ENCODE assay signal across 17 mouse cellular contexts in genomic region chr19:5953201-5953770, GRCm38 (mm10). TPM values are rescaled to one million over a fixed set of nuclear protein-coding genes. Genes with fewer than 3 reads are reported as not detected.
DNase-seq lines count a peak whose midpoint lies in the region; ATAC-seq and TF ChIP-seq lines count a peak whose summit lies in the region.
"Had no signal": no experiment of that assay in that cellular context is flagged by ENCODE, and none has a peak within 500 bp of the region (broad histone marks: within the 10 kb centered on the region; RNA-seq: fewer than 3 reads in every experiment).

No protein-coding gene starts in this region.

- no peaks in the 10 kb centered on the region for H3K9me3 ChIP-seq in heart, embryonic 10.5 days
- no peaks in the 10 kb centered on the region for H3K9me3 ChIP-seq in lung, embryonic 14.5 days (ENCODE audit: low read depth, low read length)
- no peaks in the 10 kb centered on the region for H3K9me3 ChIP-seq in heart, postnatal 0 days (replicated peaks; ENCODE audit: control insufficient read depth, low read length)
- H3K9me3 ChIP-seq in stomach, postnatal 0 days (ENCODE audit: control insufficient read depth, low read length) = no peaks in the 10 kb centered on the region
- H3K9me3 ChIP-seq: forebrain, embryonic 12.5 days; hindbrain, embryonic 15.5 days; midbrain, embryonic 10.5 days had no signal

- no peak overlapping the region for H3K4me2 ChIP-seq in lung, embryonic 14.5 days
- no peak overlapping the region for H3K4me2 ChIP-seq in heart, postnatal 0 days (ENCODE audit: low read depth, low read length)
- no peak overlapping the region for H3K4me2 ChIP-seq in stomach, postnatal 0 days (replicated peaks; ENCODE audit: low read depth)
- H3K4me2 ChIP-seq: forebrain, embryonic 12.5 days; hindbrain, embryonic 15.5 days had no signal

- ATAC-seq in lung, embryonic 14.5 days (ENCODE audit: insufficient read depth) = no peak
- no peak for ATAC-seq in heart, postnatal 0 days (ENCODE audit: insufficient read depth, low read depth)
- no peak for ATAC-seq in stomach, postnatal 0 days (ENCODE audit: low FRiP score, low TSS enrichment)

- WGBS in heart, embryonic 10.5 days = 74% methylated on average over 19 of the region's 19 CpGs
- WGBS in lung, embryonic 14.5 days = 94% methylated on average over 19 of the region's 19 CpGs
- WGBS in heart, postnatal 0 days = 64% methylated on average over 19 of the region's 19 CpGs
- 91% methylated on average over 19 of the region's 19 CpGs for WGBS in stomach, postnatal 0 days

- TF ChIP-seq EP300 in heart, postnatal 0 days (IDR thresholded peaks at IDR 0.05; ENCODE audit: low read depth) = no peak
- no peak for TF ChIP-seq EP300 in stomach, postnatal 0 days (optimal IDR thresholded peaks at IDR 0.05)

- H3K9ac ChIP-seq in lung, embryonic 14.5 days = no peak overlapping the region
- no peak overlapping the region for H3K9ac ChIP-seq in heart, postnatal 0 days (replicated peaks; ENCODE audit: low read depth, low read length)
- H3K9ac ChIP-seq in stomach, postnatal 0 days (ENCODE audit: low read length) = no peak overlapping the region
- H3K9ac ChIP-seq: forebrain, embryonic 12.5 days; hindbrain, embryonic 15.5 days had no signal

- peak overlapping the region; percentile 87 for H3K27ac ChIP-seq in heart, embryonic 10.5 days
- H3K27ac ChIP-seq in lung, embryonic 14.5 days (ENCODE audit: low read depth) = peak overlapping the region; percentile 24; the same call in 1 of the 2 replicates
- peak overlapping the region; percentile 95 for H3K27ac ChIP-seq in heart, postnatal 0 days (ENCODE audit: low read depth)
- H3K27ac ChIP-seq in stomach, postnatal 0 days (replicated peaks) = peak overlapping the region; percentile 86
- H3K27ac ChIP-seq: forebrain, embryonic 12.5 days; hindbrain, embryonic 15.5 days; midbrain, embryonic 10.5 days had no signal

- TF ChIP-seq CTCF in lung, embryonic 14.5 days (IDR thresholded peaks at IDR 0.05; ENCODE audit: low read depth) = no peak
- TF ChIP-seq CTCF in heart, postnatal 0 days (IDR thresholded peaks at IDR 0.05; ENCODE audit: low read depth) = no peak
- TF ChIP-seq CTCF in stomach, postnatal 0 days (IDR thresholded peaks at IDR 0.05; ENCODE audit: low read depth) = no peak

- no peak for DNase-seq in heart, embryonic 10.5 days (ENCODE audit: low spot score)
- DNase-seq in heart, adult 8-10 months (ENCODE audit: low spot score) = no peak
- DNase-seq in lung, embryonic 14.5 days = no peak
- no peak for DNase-seq in lung, postnatal 10 days
- no peak for DNase-seq in heart, postnatal 0 days (ENCODE audit: low spot score)
- peak; percentile 31 for DNase-seq in stomach, postnatal 0 days (ENCODE audit: low spot score)
- DNase-seq in cerebellum, postnatal 10 days = no peak
- DNase-seq: cerebellum, adult 11 months; thymus, adult 2 months had no signal

- peaks cover 49% of the 10 kb centered on the region for H3K4me1 ChIP-seq in heart, embryonic 10.5 days
- H3K4me1 ChIP-seq in lung, embryonic 14.5 days (ENCODE audit: insufficient read depth) = no peaks in the 10 kb centered on the region; the same call in 1 of the 2 replicates
- peaks cover 36% of the 10 kb centered on the region for H3K4me1 ChIP-seq in heart, postnatal 0 days (ENCODE audit: control insufficient read depth, insufficient read depth)
- no peaks in the 10 kb centered on the region for H3K4me1 ChIP-seq in stomach, postnatal 0 days (replicated peaks; ENCODE audit: control insufficient read depth, insufficient read depth)
- H3K4me1 ChIP-seq: forebrain, embryonic 12.5 days; hindbrain, embryonic 15.5 days; midbrain, embryonic 10.5 days had no signal

- no peaks in the 10 kb centered on the region for H3K27me3 ChIP-seq in heart, embryonic 10.5 days (ENCODE audit: insufficient read depth, poor library complexity, severe bottlenecking)
- no peaks in the 10 kb centered on the region for H3K27me3 ChIP-seq in lung, embryonic 14.5 days (ENCODE audit: insufficient read depth, low read length)
- H3K27me3 ChIP-seq in heart, postnatal 0 days (ENCODE audit: control insufficient read depth, insufficient read depth, low read length) = no peaks in the 10 kb centered on the region
- H3K27me3 ChIP-seq in stomach, postnatal 0 days (ENCODE audit: control insufficient read depth, insufficient read depth, low read length) = no peaks in the 10 kb centered on the region
- H3K27me3 ChIP-seq: forebrain, embryonic 12.5 days; hindbrain, embryonic 15.5 days had no signal

- 0 out of 2 replicates have a peak overlapping the region, but pooled peaks have one; percentile 16 for H3K4me3 ChIP-seq in heart, embryonic 10.5 days
- H3K4me3 ChIP-seq in lung, embryonic 14.5 days (ENCODE audit: low read depth, low read length) = no peak overlapping the region
- H3K4me3 ChIP-seq in heart, postnatal 0 days (ENCODE audit: low read depth, low read length) = no peak overlapping the region
- no peak overlapping the region for H3K4me3 ChIP-seq in stomach, postnatal 0 days (ENCODE audit: low read depth, low read length)
- H3K4me3 ChIP-seq: forebrain, embryonic 12.5 days; hindbrain, embryonic 15.5 days; layer of hippocampus, adult 2 months; midbrain, embryonic 10.5 days had no signal

- peaks cover 77% of the 10 kb centered on the region for H3K36me3 ChIP-seq in heart, embryonic 10.5 days
- H3K36me3 ChIP-seq in lung, embryonic 14.5 days (ENCODE audit: insufficient read depth) = peaks cover 90% of the 10 kb centered on the region
- peaks cover 21% of the 10 kb centered on the region for H3K36me3 ChIP-seq in heart, postnatal 0 days (replicated peaks; ENCODE audit: control insufficient read depth, insufficient read depth, low read length)
- peaks cover 4% of the 10 kb centered on the region for H3K36me3 ChIP-seq in stomach, postnatal 0 days (ENCODE audit: control insufficient read depth, insufficient read depth, low read length)

RNA-seq across cellular contexts. Expression of gene Pola2, which starts 10.7 kb away (rescaled TPM):
- 70.0 and 80.7 TPM in 2 replicates for polyA plus RNA-seq in heart, embryonic 10.5 days (2016; fragmentation: Nextera tagmentation; extraction: Ambion mirVana)
- 10 to 100 TPM in 2 of 4 experiments, 1 to 10 TPM in 2; 7.8 to 13.5 (median 9.3) TPM for total RNA-seq in heart, adult 8-10 months (2022)
- polyA plus RNA-seq in lung, embryonic 14.5 days (2014; fragmentation: Nextera tagmentation; extraction: Ambion mirVana) = 88.7 and 89.3 TPM in 2 replicates
- total RNA-seq in heart, postnatal 0 days (2014; rRNA removed; ENCODE audit: low replicate concordance) = 44.7 and 64.3 TPM in 2 replicates
- 32.7 and 34.1 TPM in 2 replicates for polyA plus RNA-seq in heart, postnatal 0 days (2015; fragmentation: Nextera tagmentation; extraction: Ambion mirVana)
- polyA plus RNA-seq in stomach, postnatal 0 days (2015; fragmentation: Nextera tagmentation; extraction: Ambion mirVana) = 20.4 and 21.2 TPM in 2 replicates

RNA-seq across cellular contexts. Expression of gene Cdc42ep2, which starts 28.7 kb away (rescaled TPM):
- polyA plus RNA-seq in heart, embryonic 10.5 days (2016; fragmentation: Nextera tagmentation; extraction: Ambion mirVana) = 5.9 and 7.4 TPM in 2 replicates
- 1 to 10 TPM; 6.0 to 9.7 (median 8.9) TPM for total RNA-seq in heart, adult 8-10 months (2022)
- 9.8 and 9.9 TPM in 2 replicates for polyA plus RNA-seq in lung, embryonic 14.5 days (2014; fragmentation: Nextera tagmentation; extraction: Ambion mirVana)
- total RNA-seq in heart, postnatal 0 days (2014; rRNA removed; ENCODE audit: low replicate concordance) = 15.7 and 17.4 TPM in 2 replicates
- polyA plus RNA-seq in heart, postnatal 0 days (2015; fragmentation: Nextera tagmentation; extraction: Ambion mirVana) = 8.8 and 9.5 TPM in 2 replicates
- polyA plus RNA-seq in stomach, postnatal 0 days (2015; fragmentation: Nextera tagmentation; extraction: Ambion mirVana) = 7.9 and 8.1 TPM in 2 replicates

RNA-seq across cellular contexts. Expression of gene Slc22a20, which starts 32.7 kb away (rescaled TPM):
- not detected in 2 replicates for polyA plus RNA-seq in heart, embryonic 10.5 days (2016; fragmentation: Nextera tagmentation; extraction: Ambion mirVana)
- total RNA-seq in heart, adult 8-10 months (2022) = not detected
- not detected in 2 replicates for polyA plus RNA-seq in lung, embryonic 14.5 days (2014; fragmentation: Nextera tagmentation; extraction: Ambion mirVana)
- total RNA-seq in heart, postnatal 0 days (2014; rRNA removed; ENCODE audit: low replicate concordance) = not detected in 2 replicates
- polyA plus RNA-seq in heart, postnatal 0 days (2015; fragmentation: Nextera tagmentation; extraction: Ambion mirVana) = not detected in 2 replicates
- not detected in 2 replicates for polyA plus RNA-seq in stomach, postnatal 0 days (2015; fragmentation: Nextera tagmentation; extraction: Ambion mirVana)
- total RNA-seq: gastrocnemius, adult 8-10 months; layer of hippocampus, adult 2 months; left cerebral cortex, postnatal 14 days had no signal
- polyA plus RNA-seq: forebrain, embryonic 12.5 days; hindbrain, embryonic 15.5 days; midbrain, embryonic 10.5 days; neural tube, embryonic 11.5 days; spleen, adult 2 months had no signal

RNA-seq across cellular contexts. Expression of gene Dpf2, which starts 40.5 kb away (rescaled TPM):
- polyA plus RNA-seq in heart, embryonic 10.5 days (2016; fragmentation: Nextera tagmentation; extraction: Ambion mirVana) = 134 and 150 TPM in 2 replicates
- total RNA-seq in heart, adult 8-10 months (2022) = 10 to 100 TPM; 71.9 to 95.2 (median 81.1) TPM
- polyA plus RNA-seq in lung, embryonic 14.5 days (2014; fragmentation: Nextera tagmentation; extraction: Ambion mirVana) = 147 and 162 TPM in 2 replicates
- total RNA-seq in heart, postnatal 0 days (2014; rRNA removed; ENCODE audit: low replicate concordance) = 57.8 and 91.8 TPM in 2 replicates
- 60.5 and 61.4 TPM in 2 replicates for polyA plus RNA-seq in heart, postnatal 0 days (2015; fragmentation: Nextera tagmentation; extraction: Ambion mirVana)
- 47.0 and 54.9 TPM in 2 replicates for polyA plus RNA-seq in stomach, postnatal 0 days (2015; fragmentation: Nextera tagmentation; extraction: Ambion mirVana)

RNA-seq across cellular contexts. Expression of gene Tigd3, which starts 59.3 kb away (rescaled TPM):
- 2.4 and 2.9 TPM in 2 replicates for polyA plus RNA-seq in heart, embryonic 10.5 days (2016; fragmentation: Nextera tagmentation; extraction: Ambion mirVana)
- under 1 TPM; 0.23 to 0.50 (median 0.34) TPM for total RNA-seq in heart, adult 8-10 months (2022)
- polyA plus RNA-seq in lung, embryonic 14.5 days (2014; fragmentation: Nextera tagmentation; extraction: Ambion mirVana) = 2.7 and 3.8 TPM in 2 replicates
- 0.81 and 3.3 TPM in 2 replicates for total RNA-seq in heart, postnatal 0 days (2014; rRNA removed; ENCODE audit: low replicate concordance)
- polyA plus RNA-seq in heart, postnatal 0 days (2015; fragmentation: Nextera tagmentation; extraction: Ambion mirVana) = 0.85 and 0.91 TPM in 2 replicates
- polyA plus RNA-seq in stomach, postnatal 0 days (2015; fragmentation: Nextera tagmentation; extraction: Ambion mirVana) = 0.77 and 1.0 TPM in 2 replicates

Comparison
In these comparisons a context has a peak if more than half of its experiments do, and no peak if none do; other contexts are left out.
1. H3K27ac ChIP-seq: peak in every context shown above with its lines; median percentile 95 in heart, postnatal 0 days; 87 in heart, embryonic 10.5 days; 86 in stomach, postnatal 0 days; 24 in lung, embryonic 14.5 days.